25 mouse cellular contexts compared by ENCODE assay signal in genomic region chr17:84334241-84335014, GRCm38 (mm10).
DNase-seq lines count a peak whose midpoint lies in the region; ATAC-seq and TF ChIP-seq lines count a peak whose summit lies in the region.
"Had no signal": no experiment of that assay in that cellular context is flagged by ENCODE, and none has a peak within 500 bp of the region (broad histone marks: within the 10 kb centered on the region; RNA-seq: fewer than 3 reads in every experiment).

No protein-coding gene starts in this region.

- H3K27me3 ChIP-seq in CH12.LX (replicated peaks) (no peaks in the 10 kb centered on the region), myocyte (ENCODE audit: control insufficient read depth, insufficient read depth, insufficient read length) (no peaks in the 10 kb centered on the region)
- H3K27me3 ChIP-seq: heart, embryonic 15.5 days; kidney, embryonic 15.5 days; limb, embryonic 12.5 days; liver, embryonic 12.5 days had no signal

- peaks cover 5 to 48% of the 10 kb centered on the region in 2 experiments for H3K36me3 ChIP-seq in CH12.LX (replicated peaks in 1 of 2; ENCODE audit: control insufficient read depth in 1 of 2, insufficient read depth in 1 of 2, low read length in 1 of 2)
- H3K36me3 ChIP-seq in myocyte (ENCODE audit: control insufficient read depth, insufficient read depth): no peaks in the 10 kb centered on the region

- dilution Hi-C loops in CH12.LX (cut with MboI; ENCODE audit: extremely low pct_ligation_motif_present, extremely low pct_unique_long_range_greater_than_20kb, low sequenced_read_pairs): no loop called here

- TF ChIP-seq EP300 in CH12.LX (IDR thresholded peaks at IDR 0.05; ENCODE audit: low read length): 0 out of 2 replicates have a peak, but pooled peaks have one; percentile 45

- 0 out of 2 replicates have a peak, but pooled peaks have one; percentile 10 for ATAC-seq in common myeloid progenitor, adult 5-6 weeks (replicated peaks; ENCODE audit: low read depth, poor library complexity, severe bottlenecking)
- ATAC-seq: forebrain, postnatal 0 days; hindbrain, embryonic 16.5 days; intestine, embryonic 16.5 days; liver, embryonic 12.5 days had no signal

- H3K79me2 ChIP-seq in CH12.LX (replicated peaks; ENCODE audit: control insufficient read depth, extremely low read depth, insufficient read depth, poor library complexity, severe bottlenecking) (no peaks in the 10 kb centered on the region; the same call in none of the 2 replicates), myocyte (ENCODE audit: control insufficient read depth, insufficient read depth) (no peaks in the 10 kb centered on the region)

- intact Hi-C loops in heart, postnatal 10 days (cut with DNase I): no loop called here

- peak overlapping the region; percentile 88 for H3K27ac ChIP-seq in CH12.LX (ENCODE audit: insufficient read depth, low read depth)
- H3K27ac ChIP-seq: embryonic facial prominence, embryonic 10.5 days; heart, embryonic 15.5 days; hindbrain, embryonic 10.5 days; kidney, embryonic 15.5 days; limb, embryonic 12.5 days; liver, embryonic 12.5 days had no signal

- no peak overlapping the region for H3ac ChIP-seq in myocyte (ENCODE audit: control insufficient read depth, insufficient read length)

- H3K4me2 ChIP-seq in CH12.LX (ENCODE audit: insufficient read depth, low read depth, poor library complexity, severe bottlenecking) (peak overlapping the region; percentile 66; the same call in 1 of the 2 replicates), myocyte (ENCODE audit: low read depth) (peak overlapping the region; percentile 53)
- H3K4me2 ChIP-seq: heart, embryonic 15.5 days; kidney, embryonic 15.5 days; limb, embryonic 12.5 days; liver, embryonic 12.5 days; midbrain, embryonic 11.5 days had no signal

- TF ChIP-seq CTCF in CH12.LX (conservative IDR thresholded peaks at IDR 0.05 in 1 of 2, IDR thresholded peaks at IDR 0.05 in 1 of 2; ENCODE audit: low read depth in 2 of 2, low read length in 2 of 2): no peak

- in situ Hi-C loops in CH12.LX (cut with MboI; ENCODE audit: low pct_ligation_motif_present, low pct_unique_long_range_greater_than_20kb, low sequenced_read_pairs): no loop called here

- peaks cover 52 to 86% of the 10 kb centered on the region in 2 experiments for H3K4me1 ChIP-seq in CH12.LX (ENCODE audit: control insufficient read depth in 1 of 2, insufficient read depth in 2 of 2)
- H3K4me1 ChIP-seq: heart, embryonic 15.5 days; hindbrain, embryonic 10.5 days; kidney, embryonic 15.5 days; limb, embryonic 12.5 days; liver, embryonic 12.5 days had no signal

- peak; percentile 94 for DNase-seq in heart, adult 11 months
- no peak for DNase-seq in heart, postnatal 10 days
- DNase-seq in CH12.LX (ENCODE audit: extremely low read depth): peak; percentile 51
- no peak for DNase-seq in urinary bladder, adult 2 months (ENCODE audit: low spot score)
- no peak for DNase-seq in gastrocnemius, postnatal 4 days (ENCODE audit: low spot score in 2 of 2)
- DNase-seq: adrenal gland, postnatal 36 days; cerebellum, adult 11 months; cerebellum, adult 9-11 months; forebrain, postnatal 0 days; gastrocnemius, postnatal 25 days; kidney, postnatal 36 days; layer of hippocampus, postnatal 36 days; lung, adult 2 months; right cerebral cortex, postnatal 14 days had no signal

- H3K4me3 ChIP-seq in CH12.LX (replicated peaks in 1 of 3; ENCODE audit: low read depth in 2 of 3, low read length in 2 of 3, poor library complexity in 1 of 3) (no peak overlapping the region), myocyte (no peak overlapping the region)
- H3K4me3 ChIP-seq: embryonic facial prominence, embryonic 10.5 days; heart, embryonic 15.5 days; hindbrain, embryonic 10.5 days; kidney, embryonic 15.5 days; limb, embryonic 12.5 days; liver, embryonic 12.5 days had no signal

- H3K9me3 ChIP-seq in CH12.LX (replicated peaks; ENCODE audit: low read length): no peaks in the 10 kb centered on the region
- H3K9me3 ChIP-seq: embryonic facial prominence, embryonic 10.5 days; heart, embryonic 15.5 days; hindbrain, embryonic 10.5 days; kidney, embryonic 15.5 days; limb, embryonic 12.5 days; liver, embryonic 12.5 days had no signal

- no peak for TF ChIP-seq RAD21 in CH12.LX (IDR thresholded peaks at IDR 0.05; ENCODE audit: low read depth, low read length)

- H3K9ac ChIP-seq in CH12.LX (ENCODE audit: insufficient read depth, low read depth): 0 out of 2 replicates have a peak overlapping the region, but pooled peaks have one; percentile 17
- H3K9ac ChIP-seq: forebrain, postnatal 0 days; heart, embryonic 15.5 days; kidney, embryonic 15.5 days; limb, embryonic 12.5 days; liver, embryonic 12.5 days had no signal

- TF ChIP-seq POLR2A in CH12.LX (IDR thresholded peaks at IDR 0.05; ENCODE audit: low read depth, low read length): no peak
- TF ChIP-seq POLR2A in myocyte (IDR thresholded peaks at IDR 0.05; ENCODE audit: insufficient read length, low read depth): no peak

TF ChIP-seq in CH12.LX, 34 proteins besides CTCF, POLR2A, EP300 and RAD21 (continues in another document):
- TF ChIP-seq NELFE (IDR thresholded peaks at IDR 0.05; ENCODE audit: low read depth, low read length) (no peak), ZC3H11A (IDR thresholded peaks at IDR 0.05; ENCODE audit: low read depth, low read length) (no peak), NRF1 (IDR thresholded peaks at IDR 0.05; ENCODE audit: low read depth, low read length) (no peak), MXI1 (IDR thresholded peaks at IDR 0.05; ENCODE audit: low read depth, low read length) (no peak), MYC (IDR thresholded peaks at IDR 0.05; ENCODE audit: low read depth, low read length) (0 out of 2 replicates have a peak, but pooled peaks have one; percentile 52), TBP (conservative IDR thresholded peaks at IDR 0.05; ENCODE audit: low read depth, low read length) (no peak), SIN3A (IDR thresholded peaks at IDR 0.05; ENCODE audit: low read length) (peak; percentile 50; the same call in 1 of the 2 replicates), ZMIZ1 (IDR thresholded peaks at IDR 0.05; ENCODE audit: low read depth, low read length) (no peak), KAT2A (IDR thresholded peaks at IDR 0.05; ENCODE audit: insufficient replicate concordance, low read length) (no peak), E2F4 (IDR thresholded peaks at IDR 0.05; ENCODE audit: insufficient replicate concordance, low read depth, low read length) (no peak), ZNF384 (IDR thresholded peaks at IDR 0.05; ENCODE audit: low read depth, low read length) (no peak), BHLHE40 (IDR thresholded peaks at IDR 0.05; ENCODE audit: low read depth, low read length) (peak; percentile 98), JUND (conservative IDR thresholded peaks at IDR 0.05; ENCODE audit: low read depth, low read length) (peak; percentile 61), ETS1 (conservative IDR thresholded peaks at IDR 0.05; ENCODE audit: low read depth, low read length) (peak; percentile 75), UBTF (IDR thresholded peaks at IDR 0.05; ENCODE audit: low read depth, low read length) (no peak), GABPA (IDR thresholded peaks at IDR 0.05; ENCODE audit: insufficient replicate concordance, low read depth, low read length) (no peak), MEF2A (IDR thresholded peaks at IDR 0.05; ENCODE audit: borderline replicate concordance, low read depth, low read length) (no peak), POLR2AphosphoS2 (IDR thresholded peaks at IDR 0.05; ENCODE audit: low read depth, low read length) (no peak), HCFC1 (IDR thresholded peaks at IDR 0.05; ENCODE audit: low read depth, low read length) (no peak), JUN (IDR thresholded peaks at IDR 0.05; ENCODE audit: insufficient read depth, low read depth, low read length) (peak; percentile 70), MAX (IDR thresholded peaks at IDR 0.05; ENCODE audit: low read length) (no peak), CHD2 (IDR thresholded peaks at IDR 0.05; ENCODE audit: low read length) (no peak)

TF ChIP-seq in myocyte, 11 proteins besides CTCF, POLR2A, EP300 and RAD21:
- TF ChIP-seq E2F4 (IDR thresholded peaks at IDR 0.05; ENCODE audit: insufficient read depth): no peak
- no peak for TF ChIP-seq REST (IDR thresholded peaks at IDR 0.05; ENCODE audit: insufficient read depth, insufficient read length)
- no peak for TF ChIP-seq MAX (IDR thresholded peaks at IDR 0.05; ENCODE audit: low read depth)
- no peak for TF ChIP-seq SRF (IDR thresholded peaks at IDR 0.05; ENCODE audit: control insufficient read depth, insufficient read length, low read depth)
- TF ChIP-seq USF1 (IDR thresholded peaks at IDR 0.05; ENCODE audit: low read depth): no peak
- no peak for TF ChIP-seq MYOG (IDR thresholded peaks at IDR 0.05; ENCODE audit: control insufficient read depth in 1 of 3, insufficient read depth in 1 of 3, insufficient read length in 2 of 3, low read depth in 2 of 3)
- no peak for TF ChIP-seq MYOD1 (IDR thresholded peaks at IDR 0.05; ENCODE audit: control insufficient read depth in 1 of 3, insufficient read length in 2 of 3, low read depth in 2 of 3)

Comparison
In these comparisons a context has a peak if more than half of its experiments do, and no peak if none do; other contexts are left out.
1. DNase-seq: peak in heart, adult 11 months (single experiment) and CH12.LX (single experiment); none in heart, postnatal 10 days (0 of 2), urinary bladder, adult 2 months (single experiment) and gastrocnemius, postnatal 4 days (0 of 2).